Mouse (Mus musculus) liver, embryonic 14.5 days (tissue): ENCODE measurements around the gene Tmub2. TPM values are rescaled to one million over a fixed set of nuclear protein-coding genes. Genes with fewer than 3 reads are reported as not detected.

Source experiments
- ATAC-seq: fragments of 200-750 bp; cut with Nextera tagmentation; 2 replicates; pipeline ENCODE4 v1.8.0; 2017; ENCODE audit warnings: moderate number of reproducible peaks, mild to moderate bottlenecking, moderate library complexity; ENCODE audit not compliant: insufficient read depth
- DNase-seq, 3 experiments: peaks; one replicate each; pipeline ENCODE4 v3.0.0-alpha.2; 2012 to 2013; ENCODE audit warnings: low read depth in 3 of 3, low spot score in 3 of 3
- H3K27ac ChIP-seq: fragments of 300-500 bp; sonication (generic); 2 replicates; pipeline ENCODE4 v1.5.1; 2014; ENCODE audit warnings: moderate library complexity, mild to moderate bottlenecking, control low read depth, inconsistent platforms
- H3K27me3 ChIP-seq: fragments of 300-500 bp; sonication (generic); 2 replicates; pipeline ENCODE4 v1.6.1; 2014; ENCODE audit warnings: mild to moderate bottlenecking, low read length, moderate library complexity; ENCODE audit not compliant: control insufficient read depth, insufficient read depth
- H3K36me3 ChIP-seq: fragments of 300-500 bp; sonication (generic); replicated peaks from 2 replicates; pipeline ENCODE4 v1.6.1; 2014; ENCODE audit warnings: low read depth; ENCODE audit not compliant: control insufficient read depth, insufficient read depth
- H3K4me1 ChIP-seq, 2 experiments: fragments of 200-500 bp in 1 of 2; fragments of 300-500 bp in 1 of 2; sonication (generic) in 1 of 2; replicated peaks; 2 replicates each; pipeline ENCODE4 v1.6.1; 2012 to 2014; ENCODE audit warnings: antibody characterized with exemption in 1 of 2, inconsistent platforms in 1 of 2, low read length in 1 of 2; ENCODE audit not compliant: control insufficient read depth in 2 of 2, insufficient read depth in 2 of 2
- H3K4me2 ChIP-seq: fragments of 300-500 bp; sonication (generic); 2 replicates; pipeline ENCODE4 v1.6.1; 2014; ENCODE audit warnings: low read depth, mild to moderate bottlenecking, control low read depth, moderate library complexity
- H3K4me3 ChIP-seq, 2 experiments: fragments of 200-500 bp in 1 of 2; fragments of 300-500 bp in 1 of 2; sonication (generic) in 1 of 2; 2 replicates each; pipeline ENCODE4 v1.5.1; 2012 to 2014; ENCODE audit warnings: low read depth in 2 of 2, low read length in 2 of 2, mild to moderate bottlenecking in 2 of 2, control low read depth in 1 of 2, inconsistent platforms in 1 of 2, moderate library complexity in 1 of 2; ENCODE audit not compliant: insufficient read depth in 1 of 2
- H3K9ac ChIP-seq: fragments of 300-500 bp; sonication (generic); replicated peaks from 2 replicates; pipeline ENCODE4 v1.6.1; 2014; ENCODE audit warnings: mild to moderate bottlenecking, control low read depth, moderate library complexity
- H3K9me3 ChIP-seq: fragments of 300-500 bp; sonication (generic); 2 replicates; pipeline ENCODE4 v1.6.1; 2016; ENCODE audit warnings: low read length, mixed read lengths; ENCODE audit not compliant: control insufficient read depth
- CTCF ChIP-seq: IDR thresholded peaks from 2 replicates; pipeline ENCODE4 v1.5.1; 2016; ENCODE audit warnings: antibody characterized with exemption, low read depth, control low read depth
- EP300 ChIP-seq: IDR thresholded peaks from 2 replicates; pipeline ENCODE4 v1.6.1; 2016; ENCODE audit warnings: antibody characterized with exemption, low read depth
- WGBS: fragments of 180-500 bp; shearing (Covaris S2); extraction: QIAGEN DNeasy Blood & Tissue Kit; methylation state at CpG from one replicate; pipeline ENCODE4 v1.1.7; 2014; ENCODE audit not compliant: insufficient replicate concordance; 5-methylcytosine and 5-hydroxymethylcytosine counted together
- polyA plus RNA-seq, 2 experiments: library from polyadenylated mRNA; depleted of rRNA in 1 of 2; stranded (reverse) in 1 of 2; unstranded in 1 of 2; fragments of >200 nt; fragmentation: Nextera tagmentation in 1 of 2; extraction: Ambion mirVana in 1 of 2; gene quantifications; 2 replicates each; pipeline versions ENCODE4 v1.2.1 to v1.2.3; 2012 to 2014

The Tmub2 gene
- polyA plus RNA-seq, 2 experiments = 19.1 to 19.3 TPM

GRCm38 (mm10) chr11:102244926-102245449 is 39.7 kb upstream of the Tmub2 start:
- TF ChIP-seq CTCF (no peak), EP300 (no peak)
- DNase-seq = no peak

DNA sequence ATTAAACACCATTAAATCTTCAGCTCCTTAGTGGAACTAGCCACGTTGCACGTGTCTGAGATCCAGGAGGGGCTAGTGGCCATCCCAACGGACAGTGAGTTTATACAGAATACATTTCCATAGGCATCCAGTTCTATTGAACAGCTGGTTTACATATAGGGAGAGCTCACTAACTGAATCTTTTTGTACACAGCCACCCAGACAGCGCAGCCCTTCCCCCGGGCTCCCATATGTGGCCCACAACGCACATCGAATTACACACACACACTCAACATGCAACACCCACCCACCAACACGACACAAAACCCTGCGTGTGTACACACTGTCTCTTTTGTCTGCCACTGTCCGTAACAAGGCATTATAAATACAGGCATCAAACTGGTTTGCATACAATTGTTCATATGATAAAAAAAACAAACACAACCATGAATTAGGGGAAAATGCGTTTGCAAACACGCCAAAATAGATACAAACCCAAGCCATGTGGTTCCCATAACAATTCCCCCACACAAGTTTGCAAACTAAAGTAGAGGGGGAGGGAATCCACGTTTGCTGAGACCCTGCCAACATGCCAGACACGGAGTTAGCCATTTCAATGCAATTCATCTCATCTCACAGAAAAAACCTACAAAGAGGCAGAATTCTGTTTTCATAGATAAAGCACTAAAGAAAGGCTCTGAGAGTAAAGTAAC is 39.0 kb upstream of the Tmub2 start:
- Histone ChIP-seq H3K27me3 (peaks cover 10% of the 10 kb centered on the region), H3K9ac (no peak overlapping the region; the same call in 1 of the 2 replicates), H3K9me3 (no peaks in the 10 kb centered on the region), H3K27ac (no peak overlapping the region), H3K4me1 (peaks cover 5 to 10% of the 10 kb centered on the region in 2 experiments), H3K36me3 (no peaks in the 10 kb centered on the region; the same call in 1 of the 2 replicates), H3K4me2 (peak overlapping the region; percentile 51), H3K4me3 (no peak overlapping the region)
- DNase-seq = no peak
- TF ChIP-seq CTCF = no peak
- TF ChIP-seq EP300 = no peak
- ATAC-seq = no peak
- WGBS = 56% methylated on average over 14 of the region's 14 CpGs

More at GRCm38 (mm10) chr11:102244926-102245449, 39.7 kb upstream of the Tmub2 start:
- H3K4me1 ChIP-seq = peaks cover 5 to 10% of the 10 kb centered on the region in 2 experiments
- no peak overlapping the region; the same call in 1 of the 2 replicates for H3K9ac ChIP-seq
- no peak for ATAC-seq
- no peak overlapping the region for H3K27ac ChIP-seq
- no peaks in the 10 kb centered on the region for H3K9me3 ChIP-seq
- H3K4me2 ChIP-seq = peak overlapping the region; percentile 51
- H3K4me3 ChIP-seq = peak overlapping the region in 1 of 2 experiments; percentile 23; a peak in 2 of 4 replicates
- no peaks in the 10 kb centered on the region for H3K36me3 ChIP-seq
- 2% methylated on average over 32 of the region's 32 CpGs for WGBS
- peaks cover 10% of the 10 kb centered on the region for H3K27me3 ChIP-seq

DNA sequence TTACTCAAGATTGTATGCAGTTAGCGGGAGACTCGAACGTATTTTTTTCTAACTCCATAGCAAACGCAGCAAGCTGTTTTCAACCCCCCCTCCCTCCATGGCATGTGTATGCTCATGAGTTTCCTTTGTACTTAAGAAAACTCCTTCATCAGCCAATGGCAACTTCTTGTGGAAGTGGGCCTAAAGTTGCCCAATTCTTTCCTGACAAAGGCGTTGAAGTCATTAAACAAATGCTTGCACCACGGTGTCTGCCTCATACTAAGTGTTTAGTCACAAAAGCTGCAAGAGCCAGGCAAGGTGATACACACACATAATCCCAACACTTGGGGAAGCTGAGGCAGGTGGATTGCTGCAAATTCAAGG is 38.5 kb upstream of the Tmub2 start:
- no peak for DNase-seq
- H3K9ac ChIP-seq = no peak overlapping the region; the same call in 1 of the 2 replicates
- peaks cover 5 to 10% of the 10 kb centered on the region in 2 experiments for H3K4me1 ChIP-seq
- TF ChIP-seq CTCF (no peak), EP300 (no peak)
- no peak overlapping the region for H3K4me2 ChIP-seq
- ATAC-seq = no peak
- H3K27ac ChIP-seq = no peak overlapping the region
- no peak overlapping the region for H3K4me3 ChIP-seq
- H3K36me3 ChIP-seq = peaks cover 5% of the 10 kb centered on the region
- H3K27me3 ChIP-seq = peaks cover 10% of the 10 kb centered on the region
- WGBS = 64% methylated on average over 6 of the region's 6 CpGs
- H3K9me3 ChIP-seq = no peaks in the 10 kb centered on the region

- Histone ChIP-seq H3K4me1 (peaks cover 5 to 10% of the 10 kb centered on the region in 2 experiments), H3K27me3 (peaks cover 10% of the 10 kb centered on the region), H3K9ac (no peak overlapping the region), H3K4me2 (no peak overlapping the region), H3K36me3 (peaks cover 6% of the 10 kb centered on the region), H3K9me3 (no peaks in the 10 kb centered on the region), H3K27ac (no peak overlapping the region), H3K4me3 (no peak overlapping the region)
- no peak for DNase-seq
- no peak for ATAC-seq
- 74% methylated on average over 4 of the region's 4 CpGs for WGBS
- TF ChIP-seq CTCF (peak; percentile 51), EP300 (no peak)
Measured at GRCm38 (mm10) chr11:102246871-102247270, 37.9 kb upstream of the Tmub2 start.

- H3K27ac ChIP-seq = peak within 1 kb of the TSS; percentile 30; the same call in 1 of the 2 replicates
- WGBS = under 1% methylated on average over 41 of the region's 41 CpGs
- no peaks in the 10 kb centered on the region for H3K9me3 ChIP-seq
- H3K4me3 ChIP-seq = peak within 1 kb of the TSS; percentile 69 to 89
- peak within 1 kb of the TSS; percentile 62 for H3K9ac ChIP-seq
- DNase-seq = peak; percentile 94 to 95 (median 95)
- H3K4me2 ChIP-seq = peak within 1 kb of the TSS; percentile 73
- H3K36me3 ChIP-seq = peaks cover 10% of the 10 kb centered on the region
- H3K4me1 ChIP-seq = peaks cover 5 to 10% of the 10 kb centered on the region in 2 experiments
- TF ChIP-seq EP300 (0 out of 2 replicates have a peak, but pooled peaks have one; percentile 47), CTCF (peak; percentile 90)
- peaks cover 10% of the 10 kb centered on the region for H3K27me3 ChIP-seq
- ATAC-seq = peak; percentile 82
Measured at GRCm38 (mm10) chr11:102248630-102249230, 36.0 kb upstream of the Tmub2 start, which contains the start of gene BC030867. TSS of gene BC030867 (plus strand) at chr11:102248882.
